Mouse (Mus musculus): ENCODE results near the gene Ms4a4a.
"Not testable (repeated sequence)": the region's sequence is repeated elsewhere in the genome, so short reads cannot be mapped to it uniquely, and the experiment has no call there.

Gene Ms4a4a

DNA sequence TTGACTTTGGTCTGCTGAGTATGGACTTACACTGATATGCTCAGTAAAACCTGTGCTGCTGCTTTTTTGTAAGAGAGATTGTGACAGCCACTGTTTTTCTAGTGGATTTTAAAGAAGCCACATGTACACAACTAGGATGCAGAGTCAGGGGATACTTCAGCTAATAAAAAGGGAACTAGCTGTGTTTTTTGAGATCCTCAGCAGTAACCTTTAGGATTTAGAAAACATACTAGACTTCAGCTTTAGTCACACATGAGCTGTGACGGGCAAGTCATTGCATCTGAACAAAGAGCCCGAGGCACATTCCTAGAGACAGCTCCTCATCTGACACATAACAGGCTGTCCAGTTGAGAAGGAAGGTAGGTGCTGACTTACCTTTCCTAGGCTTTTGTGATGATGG is at the start of gene Ms4a4a:
TSS of gene Ms4a4a (plus strand) at position 251 of the 400 bp plus-strand sequence.
- DNase-seq (ENCODE audit: low spot score), result no peak

- DNase-seq (ENCODE audit: low spot score), result no peak
Observed at GRCm38 (mm10) chr19:11335932-11336331, 39.4 kb upstream of the Ms4a4a start, which contains the start of gene Ms4a7. Gene Ms4a7, minus strand, starts transcription at chr19:11336146.

GRCm38 (mm10) chr19:11343147-11343546 is 32.2 kb upstream of the Ms4a4a start:
- no peak for DNase-seq (ENCODE audit: low spot score)

- no peak for DNase-seq (ENCODE audit: low spot score)
Observed at GRCm38 (mm10) chr19:11343992-11344391, 31.3 kb upstream of the Ms4a4a start.

DNA sequence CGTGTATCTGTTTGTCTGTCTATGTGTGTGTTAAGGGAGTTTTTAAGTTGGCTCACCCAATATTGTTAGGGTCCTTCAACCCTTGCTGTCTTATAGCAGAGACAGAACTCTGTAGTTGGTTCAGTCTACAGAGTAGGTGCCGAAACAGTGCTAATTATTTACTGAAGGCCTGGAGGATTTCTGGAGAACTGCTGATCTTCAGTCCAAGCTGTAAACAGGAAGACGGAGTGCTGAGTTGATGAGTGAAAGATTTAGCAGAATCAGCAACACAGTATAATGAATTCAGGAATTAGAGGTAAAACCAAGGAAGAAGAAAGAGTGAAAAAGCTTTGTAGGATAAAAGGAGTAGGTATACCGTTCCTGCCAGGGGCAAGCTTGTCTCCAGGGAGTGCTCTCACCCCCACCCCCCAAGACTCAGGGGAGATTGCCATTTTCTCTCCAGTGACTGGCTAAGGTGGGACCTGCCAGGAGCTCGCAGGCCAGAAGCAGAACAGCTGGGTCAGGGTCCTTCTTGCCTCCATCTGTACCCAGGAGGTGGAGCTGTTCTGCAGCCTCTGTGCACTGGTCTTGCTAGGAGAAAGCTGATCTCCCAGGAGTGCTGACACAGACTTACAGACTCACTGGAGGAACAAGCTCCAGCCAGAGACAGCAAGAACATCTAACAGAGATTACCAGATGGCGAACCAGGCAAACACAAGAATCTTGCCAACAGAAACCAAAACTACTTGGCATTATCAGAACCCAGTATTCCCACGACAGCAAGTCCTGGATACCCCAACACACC is 25.4 kb upstream of the Ms4a4a start:
- peak; percentile 26 for DNase-seq (ENCODE audit: low spot score)

DNA sequence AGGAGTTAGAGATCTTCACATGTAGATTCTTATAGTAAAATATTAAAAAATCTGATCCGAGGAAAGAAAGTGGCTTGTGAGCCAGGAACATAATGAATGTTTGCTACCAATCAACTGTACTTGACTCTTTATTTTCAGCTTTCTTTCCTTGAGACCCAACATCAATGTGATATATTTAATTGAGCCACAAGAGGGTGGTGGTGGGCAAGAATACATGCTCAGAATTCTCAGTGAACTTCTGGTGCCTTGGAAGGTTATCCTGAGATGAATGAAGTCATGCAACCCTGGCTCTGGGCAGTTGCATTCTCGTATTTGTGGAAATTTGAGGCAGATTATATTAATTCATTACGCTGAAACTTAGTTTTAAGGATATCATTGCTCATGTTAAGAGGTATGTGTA is 23.4 kb upstream of the Ms4a4a start:
- DNase-seq (ENCODE audit: low spot score), result no peak

- DNase-seq (ENCODE audit: low spot score), result no peak
Observed at GRCm38 (mm10) chr19:11355730-11356129, 19.6 kb upstream of the Ms4a4a start.

- DNase-seq (ENCODE audit: low spot score), result no peak
Observed at GRCm38 (mm10) chr19:11360106-11360505, 15.2 kb upstream of the Ms4a4a start.

GRCm38 (mm10) chr19:11362002-11362401 is 13.3 kb upstream of the Ms4a4a start:
- DNase-seq (ENCODE audit: low spot score), result no peak

- DNase-seq (ENCODE audit: low spot score), result no peak
Observed at GRCm38 (mm10) chr19:11368310-11368709, 7.0 kb upstream of the Ms4a4a start.

DNA sequence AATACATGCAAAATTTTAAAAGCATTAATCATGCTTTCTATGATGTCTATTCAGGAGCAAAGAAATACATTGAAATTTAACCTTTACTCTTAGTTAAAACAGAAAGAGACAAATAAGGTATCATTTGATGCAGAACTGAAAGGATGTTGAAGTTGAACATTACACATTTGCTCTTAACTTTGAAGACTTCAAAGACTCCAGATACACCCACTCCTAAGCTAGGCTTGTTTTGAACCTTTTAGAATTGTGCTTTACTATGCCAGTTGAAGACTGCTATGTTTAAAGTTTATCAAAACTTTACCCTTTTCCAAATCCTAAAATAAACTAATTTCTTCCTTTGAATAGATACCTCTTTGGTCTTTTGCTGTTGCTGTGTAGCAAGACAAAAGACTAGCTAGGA is 4.1 kb upstream of the Ms4a4a start:
- DNase-seq (ENCODE audit: low spot score), result no peak

DNA sequence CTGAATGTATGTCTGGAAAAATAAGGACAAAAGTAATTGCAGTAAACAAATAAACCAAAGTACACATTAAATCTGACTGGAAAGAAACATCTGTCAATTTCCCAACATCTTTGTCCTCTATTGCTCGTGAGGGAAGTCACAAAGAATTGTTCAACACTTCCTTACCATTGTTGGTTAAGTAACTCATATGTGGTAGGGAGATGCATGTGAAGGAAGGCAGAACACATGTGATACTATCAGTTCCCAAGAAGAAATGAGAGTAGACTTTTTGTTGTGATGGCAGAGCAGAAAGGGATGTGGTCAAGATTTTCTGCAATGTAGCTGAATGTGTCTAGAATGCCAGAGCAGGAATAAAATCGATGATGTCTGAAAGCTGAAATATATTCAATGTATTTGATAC is 1.1 kb downstream of the Ms4a4a start:
- DNase-seq (ENCODE audit: low spot score), result no peak

GRCm38 (mm10) chr19:11387109-11387508 is 11.8 kb downstream of the Ms4a4a start:
- no peak for DNase-seq (ENCODE audit: low spot score)

GRCm38 (mm10) chr19:11387685-11388084 is 12.4 kb downstream of the Ms4a4a start:
- DNase-seq (ENCODE audit: low spot score), result no peak

- no peak for DNase-seq (ENCODE audit: low spot score)
Observed at GRCm38 (mm10) chr19:11388949-11389348, 13.6 kb downstream of the Ms4a4a start.

- no peak for DNase-seq (ENCODE audit: low spot score)
Observed at GRCm38 (mm10) chr19:11395769-11396168, 20.4 kb downstream of the Ms4a4a start.

- no peak for DNase-seq (ENCODE audit: low spot score)
Observed at GRCm38 (mm10) chr19:11404527-11404926, 29.2 kb downstream of the Ms4a4a start, which contains the start of gene Ms4a4c. Gene Ms4a4c, plus strand, starts transcription at chr19:11404770.

- no peak for DNase-seq (ENCODE audit: low spot score)
Observed at GRCm38 (mm10) chr19:11407428-11407827, 32.1 kb downstream of the Ms4a4a start.

- no peak for DNase-seq (ENCODE audit: low spot score)
Observed at GRCm38 (mm10) chr19:11408591-11408990, 33.3 kb downstream of the Ms4a4a start.

GRCm38 (mm10) chr19:11411640-11412039 is 36.3 kb downstream of the Ms4a4a start:
- no peak for DNase-seq (ENCODE audit: low spot score)

GRCm38 (mm10) chr19:11414084-11414483 is 38.8 kb downstream of the Ms4a4a start:
- no peak for DNase-seq (ENCODE audit: low spot score)

DNA sequence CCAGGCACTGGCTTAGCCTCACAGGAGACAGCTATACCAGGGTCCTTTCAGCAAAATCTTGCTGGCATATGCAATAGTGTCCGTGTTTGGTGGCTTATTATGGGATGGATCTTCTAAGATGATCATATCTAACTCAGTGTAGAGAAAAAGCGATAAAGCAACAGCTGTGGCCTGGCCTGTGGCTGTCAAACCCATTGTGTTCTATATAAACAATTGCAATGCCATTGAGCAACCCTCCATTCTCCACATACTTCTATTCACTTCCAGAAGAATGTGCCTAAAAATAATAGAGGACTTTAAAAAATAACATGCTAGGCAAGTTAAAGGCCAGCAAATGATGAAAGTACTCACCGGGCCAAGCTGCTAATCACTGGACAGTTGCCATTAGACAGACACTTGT is 40.3 kb downstream of the Ms4a4a start:
- DNase-seq (ENCODE audit: low spot score), result no peak

- not testable (repeated sequence) for DNase-seq (ENCODE audit: low spot score)
Observed at GRCm38 (mm10) chr19:11418865-11419264, 43.5 kb downstream of the Ms4a4a start.

DNA sequence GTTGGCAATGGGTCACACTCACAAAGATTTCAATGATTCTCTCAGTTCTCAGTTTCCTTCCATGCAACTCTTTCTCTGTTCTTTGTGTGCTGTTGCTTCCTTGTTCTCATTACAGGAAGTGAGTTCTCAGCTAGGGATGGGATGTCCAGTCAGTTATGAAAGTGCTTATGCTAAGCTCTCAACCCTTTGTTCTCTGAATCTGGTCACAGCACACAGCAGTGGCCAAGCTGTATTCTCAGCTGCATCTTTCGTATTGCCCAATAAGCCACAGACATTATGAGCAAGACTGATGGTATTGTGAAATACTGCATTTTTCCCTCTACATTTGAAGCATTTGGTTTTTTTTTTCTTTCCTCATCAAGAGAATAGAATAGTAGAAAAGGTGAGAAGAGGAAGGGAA is 55.9 kb downstream of the Ms4a4a start:
- not testable (repeated sequence) for DNase-seq (ENCODE audit: low spot score)
